Mouse (Mus musculus): ENCODE results near the gene Gm826. TPM values are rescaled to one million over a fixed set of nuclear protein-coding genes. Genes with fewer than 3 reads are reported as not detected.

Gm826 gene
- polyA plus RNA-seq, 1 experiment from 2014 or later, result 0.38 TPM

GRCm38 (mm10) chr2:160364666-160365065 lies 30.7 kb upstream of the Gm826 start:
- H3K4me1 ChIP-seq, result peaks cover 50% of the 10 kb centered on the region
- H3K9me3 ChIP-seq, result no peaks in the 10 kb centered on the region
- H3K4me3 ChIP-seq (replicated peaks), result peak overlapping the region; percentile 60
- H3K9ac ChIP-seq, result no peak overlapping the region
- no peak overlapping the region for H3K27ac ChIP-seq
- H3K4me2 ChIP-seq, result peak overlapping the region; percentile 91
- under 1% methylated on average over 12 of the region's 12 CpGs for WGBS
- H3K27me3 ChIP-seq, result peaks cover 80% of the 10 kb centered on the region
- H3K36me3 ChIP-seq (replicated peaks), result no peaks in the 10 kb centered on the region
- no peak for ATAC-seq (ENCODE audit: low FRiP score)

- Histone ChIP-seq H3K27ac (no peak overlapping the region), H3K4me3 (replicated peaks) (peak overlapping the region; percentile 60), H3K9me3 (no peaks in the 10 kb centered on the region), H3K27me3 (peaks cover 80% of the 10 kb centered on the region), H3K4me2 (peak overlapping the region; percentile 91), H3K36me3 (replicated peaks) (no peaks in the 10 kb centered on the region), H3K4me1 (peaks cover 45% of the 10 kb centered on the region), H3K9ac (no peak overlapping the region)
- ATAC-seq (ENCODE audit: low FRiP score), result no peak
- 2% methylated on average over 9 of the region's 9 CpGs for WGBS
Observed at GRCm38 (mm10) chr2:160364128-160364650, 30.2 kb upstream of the Gm826 start.

- 7% methylated on average over 4 of the region's 4 CpGs for WGBS
- no peak for ATAC-seq (ENCODE audit: low FRiP score)
- Histone ChIP-seq H3K4me2 (no peak overlapping the region), H3K9ac (no peak overlapping the region), H3K27ac (no peak overlapping the region), H3K4me3 (replicated peaks) (no peak overlapping the region), H3K27me3 (peaks cover 80% of the 10 kb centered on the region), H3K4me1 (peaks cover 40% of the 10 kb centered on the region), H3K9me3 (no peaks in the 10 kb centered on the region), H3K36me3 (replicated peaks) (no peaks in the 10 kb centered on the region)
Observed at GRCm38 (mm10) chr2:160363201-160363600, 29.2 kb upstream of the Gm826 start.

- no peak overlapping the region; the same call in 1 of the 2 replicates for H3K4me3 ChIP-seq (replicated peaks)
- no peak for ATAC-seq (ENCODE audit: low FRiP score)
- H3K27me3 ChIP-seq, result peaks cover 92% of the 10 kb centered on the region
- no peaks in the 10 kb centered on the region for H3K9me3 ChIP-seq
- WGBS, result 4% methylated on average over 16 of the region's 16 CpGs
- H3K4me1 ChIP-seq, result peaks cover 38% of the 10 kb centered on the region
- H3K27ac ChIP-seq, result no peak overlapping the region
- H3K4me2 ChIP-seq, result no peak overlapping the region
- no peak overlapping the region for H3K9ac ChIP-seq
- H3K36me3 ChIP-seq (replicated peaks), result no peaks in the 10 kb centered on the region
Observed at GRCm38 (mm10) chr2:160361442-160362121, 27.6 kb upstream of the Gm826 start.

- Histone ChIP-seq H3K4me2 (no peak overlapping the region), H3K9ac (no peak overlapping the region), H3K27me3 (peaks cover 84% of the 10 kb centered on the region), H3K4me1 (peaks cover 25% of the 10 kb centered on the region), H3K9me3 (no peaks in the 10 kb centered on the region), H3K4me3 (replicated peaks) (no peak overlapping the region), H3K36me3 (replicated peaks) (no peaks in the 10 kb centered on the region), H3K27ac (no peak overlapping the region)
- ATAC-seq (ENCODE audit: low FRiP score), result no peak
- 4% methylated on average over 8 of the region's 8 CpGs for WGBS
Observed at GRCm38 (mm10) chr2:160360234-160360874, 26.4 kb upstream of the Gm826 start.

GRCm38 (mm10) chr2:160358896-160359295 lies 24.9 kb upstream of the Gm826 start:
- Histone ChIP-seq H3K27ac (no peak overlapping the region), H3K27me3 (peaks cover 71% of the 10 kb centered on the region), H3K4me2 (no peak overlapping the region), H3K4me1 (peaks cover 13% of the 10 kb centered on the region), H3K4me3 (replicated peaks) (no peak overlapping the region), H3K36me3 (replicated peaks) (no peaks in the 10 kb centered on the region), H3K9me3 (no peaks in the 10 kb centered on the region), H3K9ac (no peak overlapping the region)
- 1% methylated on average over 4 of the region's 4 CpGs for WGBS
- no peak for ATAC-seq (ENCODE audit: low FRiP score)

GRCm38 (mm10) chr2:160357442-160357841 lies 23.5 kb upstream of the Gm826 start:
- no peak for ATAC-seq (ENCODE audit: low FRiP score)
- Histone ChIP-seq H3K4me1 (peaks cover 13% of the 10 kb centered on the region), H3K27ac (no peak overlapping the region), H3K36me3 (replicated peaks) (no peaks in the 10 kb centered on the region), H3K9me3 (no peaks in the 10 kb centered on the region), H3K9ac (no peak overlapping the region), H3K27me3 (peaks cover 60% of the 10 kb centered on the region), H3K4me3 (replicated peaks) (no peak overlapping the region), H3K4me2 (no peak overlapping the region)
- whole genome bisulfite sequencing, result 48% methylated on average over 4 of the region's 4 CpGs

- Histone ChIP-seq H3K9ac (no peak overlapping the region), H3K36me3 (replicated peaks) (no peaks in the 10 kb centered on the region), H3K4me2 (no peak overlapping the region), H3K4me3 (replicated peaks) (no peak overlapping the region), H3K27ac (no peak overlapping the region), H3K27me3 (peaks cover 47% of the 10 kb centered on the region), H3K4me1 (peaks cover 14% of the 10 kb centered on the region), H3K9me3 (no peaks in the 10 kb centered on the region)
- ATAC-seq (ENCODE audit: low FRiP score), result no peak
- 55% methylated on average over 5 of the region's 5 CpGs for WGBS
Observed at GRCm38 (mm10) chr2:160356132-160356531, 22.2 kb upstream of the Gm826 start.

GRCm38 (mm10) chr2:160354319-160354718 lies 20.4 kb upstream of the Gm826 start:
- no peak for ATAC-seq (ENCODE audit: low FRiP score)
- no peak overlapping the region for H3K27ac ChIP-seq
- WGBS, result 58% methylated on average over 2 of the region's 2 CpGs

GRCm38 (mm10) chr2:160353581-160353980 lies 19.6 kb upstream of the Gm826 start:
- no peak overlapping the region for H3K9ac ChIP-seq
- peaks cover 21% of the 10 kb centered on the region for H3K27me3 ChIP-seq
- no peak overlapping the region for H3K4me2 ChIP-seq
- no peaks in the 10 kb centered on the region for H3K36me3 ChIP-seq (replicated peaks)
- H3K27ac ChIP-seq, result no peak overlapping the region
- H3K4me3 ChIP-seq (replicated peaks), result no peak overlapping the region
- peaks cover 11% of the 10 kb centered on the region; the same call in 1 of the 2 replicates for H3K4me1 ChIP-seq
- no peak for ATAC-seq (ENCODE audit: low FRiP score)
- no peaks in the 10 kb centered on the region for H3K9me3 ChIP-seq
- 77% methylated on average over 2 of the region's 2 CpGs for WGBS

More at GRCm38 (mm10) chr2:160354319-160354718, 20.4 kb upstream of the Gm826 start:
- no peak overlapping the region for H3K4me2 ChIP-seq
- H3K27me3 ChIP-seq, result peaks cover 29% of the 10 kb centered on the region
- no peaks in the 10 kb centered on the region for H3K9me3 ChIP-seq
- H3K36me3 ChIP-seq (replicated peaks), result no peaks in the 10 kb centered on the region
- no peak overlapping the region for H3K4me3 ChIP-seq (replicated peaks)
- H3K4me1 ChIP-seq, result peaks cover 12% of the 10 kb centered on the region; the same call in 1 of the 2 replicates
- no peak overlapping the region for H3K9ac ChIP-seq

- WGBS, result 36% methylated on average over 8 of the region's 8 CpGs
- Histone ChIP-seq H3K36me3 (replicated peaks) (no peaks in the 10 kb centered on the region), H3K4me2 (no peak overlapping the region), H3K27me3 (no peaks in the 10 kb centered on the region), H3K27ac (no peak overlapping the region), H3K4me3 (replicated peaks) (no peak overlapping the region), H3K4me1 (peaks cover 7% of the 10 kb centered on the region; the same call in 1 of the 2 replicates), H3K9ac (no peak overlapping the region), H3K9me3 (no peaks in the 10 kb centered on the region)
- no peak for ATAC-seq (ENCODE audit: low FRiP score)
Observed at GRCm38 (mm10) chr2:160351038-160351574, 17.1 kb upstream of the Gm826 start.

GRCm38 (mm10) chr2:160349578-160349977 lies 15.6 kb upstream of the Gm826 start:
- Histone ChIP-seq H3K27ac (no peak overlapping the region), H3K27me3 (no peaks in the 10 kb centered on the region), H3K4me2 (no peak overlapping the region), H3K4me1 (peaks cover 7% of the 10 kb centered on the region; the same call in 1 of the 2 replicates), H3K36me3 (replicated peaks) (no peaks in the 10 kb centered on the region), H3K9me3 (no peaks in the 10 kb centered on the region), H3K4me3 (replicated peaks) (no peak overlapping the region), H3K9ac (no peak overlapping the region)
- 74% methylated on average over 4 of the region's 4 CpGs for WGBS
- no peak for ATAC-seq (ENCODE audit: low FRiP score)

Measured in forebrain, embryonic 12.5 days (tissue).